Mouse (Mus musculus) 3134 (cell line): ENCODE measurements around the gene Gm7982.
"Not testable (repeated sequence)": the region's sequence is repeated elsewhere in the genome, so short reads cannot be mapped to it uniquely, and the experiment has no call there.

Experiments
- DNase-seq: peaks from one replicate; pipeline ENCODE4 v3.0.0-alpha.2; 2011; ENCODE audit warnings: low spot score; ENCODE audit not compliant: insufficient read length; ENCODE audit errors: extremely low read depth

Gm7982 gene

GRCm38 (mm10) chr5:95741714-95742113 is at the start of gene Gm7982:
Gene Gm7982, plus strand, starts transcription at chr5:95742014.
- DNase-seq = not testable (repeated sequence)

- not testable (repeated sequence) for DNase-seq
Measured at GRCm38 (mm10) chr5:95736073-95736472, 5.7 kb upstream of the Gm7982 start, which contains the start of gene Gm7978. Gene Gm7978, minus strand, starts transcription at chr5:95736173.

- not testable (repeated sequence) for DNase-seq
Measured at GRCm38 (mm10) chr5:95775690-95776089, 33.9 kb downstream of the Gm7982 start, which contains the start of gene E330014E10Rik. Gene E330014E10Rik, plus strand, starts transcription at chr5:95775990.
